Mouse (Mus musculus): ENCODE measurements around the gene Mical2. TPM values are rescaled to one million over a fixed set of nuclear protein-coding genes. Genes with fewer than 3 reads are reported as not detected.

Mical2 gene
- total RNA-seq, 1 experiment from 2014 or later: 0.70 TPM

- ATAC-seq (ENCODE audit: extremely low read depth, insufficient number of reproducible peaks, low FRiP score, poor library complexity, severe bottlenecking): no peak
Measured at GRCm38 (mm10) chr7:112207717-112208116, 17.9 kb upstream of the Mical2 start.

GRCm38 (mm10) chr7:112208323-112209167, 17.1 kb upstream of the Mical2 start:
- ATAC-seq (ENCODE audit: extremely low read depth, insufficient number of reproducible peaks, low FRiP score, poor library complexity, severe bottlenecking): no peak

GRCm38 (mm10) chr7:112209621-112210020, 16.0 kb upstream of the Mical2 start:
- no peak for ATAC-seq (ENCODE audit: extremely low read depth, insufficient number of reproducible peaks, low FRiP score, poor library complexity, severe bottlenecking)

- ATAC-seq (ENCODE audit: extremely low read depth, insufficient number of reproducible peaks, low FRiP score, poor library complexity, severe bottlenecking): no peak; the same call in 1 of the 2 replicates
Measured at GRCm38 (mm10) chr7:112212921-112213721, 12.5 kb upstream of the Mical2 start.

- no peak for ATAC-seq (ENCODE audit: extremely low read depth, insufficient number of reproducible peaks, low FRiP score, poor library complexity, severe bottlenecking)
Measured at GRCm38 (mm10) chr7:112215871-112216270, 9.8 kb upstream of the Mical2 start.

GRCm38 (mm10) chr7:112216720-112217119, 8.9 kb upstream of the Mical2 start:
- no peak for ATAC-seq (ENCODE audit: extremely low read depth, insufficient number of reproducible peaks, low FRiP score, poor library complexity, severe bottlenecking)

GRCm38 (mm10) chr7:112217208-112217607, 8.4 kb upstream of the Mical2 start:
- no peak for ATAC-seq (ENCODE audit: extremely low read depth, insufficient number of reproducible peaks, low FRiP score, poor library complexity, severe bottlenecking)

- no peak for ATAC-seq (ENCODE audit: extremely low read depth, insufficient number of reproducible peaks, low FRiP score, poor library complexity, severe bottlenecking)
Measured at GRCm38 (mm10) chr7:112222733-112223524, 2.7 kb upstream of the Mical2 start.

- ATAC-seq (ENCODE audit: extremely low read depth, insufficient number of reproducible peaks, low FRiP score, poor library complexity, severe bottlenecking): no peak
Measured at GRCm38 (mm10) chr7:112224854-112225253, 802 bp upstream of the Mical2 start.

- ATAC-seq (ENCODE audit: extremely low read depth, insufficient number of reproducible peaks, low FRiP score, poor library complexity, severe bottlenecking): no peak
Measured at GRCm38 (mm10) chr7:112226446-112227265, 1.0 kb downstream of the Mical2 start.

- no peak for ATAC-seq (ENCODE audit: extremely low read depth, insufficient number of reproducible peaks, low FRiP score, poor library complexity, severe bottlenecking)
Measured at GRCm38 (mm10) chr7:112227266-112227562, 1.6 kb downstream of the Mical2 start.

GRCm38 (mm10) chr7:112228827-112229498, 3.3 kb downstream of the Mical2 start:
- no peak for ATAC-seq (ENCODE audit: extremely low read depth, insufficient number of reproducible peaks, low FRiP score, poor library complexity, severe bottlenecking)

- ATAC-seq (ENCODE audit: extremely low read depth, insufficient number of reproducible peaks, low FRiP score, poor library complexity, severe bottlenecking): no peak
Measured at GRCm38 (mm10) chr7:112231731-112232130, 6.1 kb downstream of the Mical2 start.

GRCm38 (mm10) chr7:112233345-112234005, 7.8 kb downstream of the Mical2 start:
- ATAC-seq (ENCODE audit: extremely low read depth, insufficient number of reproducible peaks, low FRiP score, poor library complexity, severe bottlenecking): no peak

- ATAC-seq (ENCODE audit: extremely low read depth, insufficient number of reproducible peaks, low FRiP score, poor library complexity, severe bottlenecking): no peak
Measured at GRCm38 (mm10) chr7:112234410-112234809, 8.8 kb downstream of the Mical2 start.

- no peak for ATAC-seq (ENCODE audit: extremely low read depth, insufficient number of reproducible peaks, low FRiP score, poor library complexity, severe bottlenecking)
Measured at GRCm38 (mm10) chr7:112235493-112235892, 9.8 kb downstream of the Mical2 start.

- no peak for ATAC-seq (ENCODE audit: extremely low read depth, insufficient number of reproducible peaks, low FRiP score, poor library complexity, severe bottlenecking)
Measured at GRCm38 (mm10) chr7:112237211-112237610, 11.6 kb downstream of the Mical2 start.

GRCm38 (mm10) chr7:112237868-112238267, 12.2 kb downstream of the Mical2 start:
- ATAC-seq (ENCODE audit: extremely low read depth, insufficient number of reproducible peaks, low FRiP score, poor library complexity, severe bottlenecking): no peak
